Mouse (Mus musculus) heart, embryonic 10.5 days (tissue): ENCODE data around the gene Copz1. TPM values are rescaled to one million over a fixed set of nuclear protein-coding genes. Genes with fewer than 3 reads are reported as not detected.

ENCODE experiments used
- DNase-seq: peaks from one replicate; pipeline ENCODE4 v3.0.0-alpha.2; 2017; ENCODE audit warnings: low spot score
- H3K27ac ChIP-seq: fragments of 300-500 bp; sonication (generic); 2 replicates; pipeline ENCODE4 v1.5.1; 2016; ENCODE audit warnings: mild to moderate bottlenecking
- H3K27me3 ChIP-seq: fragments of 300-500 bp; sonication (generic); 2 replicates; pipeline ENCODE4 v1.6.1; 2016; ENCODE audit warnings: mild to moderate bottlenecking; ENCODE audit not compliant: poor library complexity, insufficient read depth, severe bottlenecking
- H3K36me3 ChIP-seq: fragments of 300-500 bp; sonication (generic); 2 replicates; pipeline ENCODE4 v1.6.1; 2016; ENCODE audit warnings: mild to moderate bottlenecking, moderate library complexity
- H3K4me1 ChIP-seq: fragments of 300-500 bp; sonication (generic); 2 replicates; pipeline ENCODE4 v1.6.1; 2016; ENCODE audit warnings: mild to moderate bottlenecking
- H3K4me3 ChIP-seq: fragments of 300-500 bp; sonication (generic); 2 replicates; pipeline ENCODE4 v1.5.1; 2016; ENCODE audit warnings: mild to moderate bottlenecking, moderate library complexity
- H3K9me3 ChIP-seq: fragments of 300-500 bp; sonication (generic); 2 replicates; pipeline ENCODE4 v1.6.1; 2016; ENCODE audit warnings: mild to moderate bottlenecking, moderate library complexity
- WGBS: fragments of 180-500 bp; shearing (Covaris S2); methylation state at CpG from one replicate; pipeline ENCODE4 v1.1.7; 2016; 5-methylcytosine and 5-hydroxymethylcytosine counted together
- polyA plus RNA-seq: library from polyadenylated mRNA; unstranded; fragments of >200 nt; fragmentation: Nextera tagmentation; extraction: Ambion mirVana; gene quantifications from 2 replicates; pipeline ENCODE4 v1.2.1, GENCODE M21; 2016

The Copz1 gene
- polyA plus RNA-seq, 1 experiment from 2014 or later, result 264 TPM

GRCm38 (mm10) chr15:103300560-103300959 lies 28.0 kb downstream of the Copz1 start:
- H3K4me3 ChIP-seq, result peak overlapping the region; percentile 40; the same call in 1 of the 2 replicates
- H3K27me3 ChIP-seq, result no peaks in the 10 kb centered on the region
- peaks cover 35% of the 10 kb centered on the region for H3K36me3 ChIP-seq
- H3K27ac ChIP-seq, result peak overlapping the region; percentile 93
- no peaks in the 10 kb centered on the region for H3K9me3 ChIP-seq
- peaks cover 69% of the 10 kb centered on the region for H3K4me1 ChIP-seq
- WGBS, result 14% methylated on average over 2 of the region's 2 CpGs
- DNase-seq, result no peak

- no peak overlapping the region for H3K4me3 ChIP-seq
- WGBS, result 32% methylated on average over 2 of the region's 2 CpGs
- H3K36me3 ChIP-seq, result peaks cover 33% of the 10 kb centered on the region
- DNase-seq, result no peak
- H3K27ac ChIP-seq, result peak overlapping the region; percentile 93
- peaks cover 69% of the 10 kb centered on the region for H3K4me1 ChIP-seq
- no peaks in the 10 kb centered on the region for H3K27me3 ChIP-seq
- no peaks in the 10 kb centered on the region for H3K9me3 ChIP-seq
These were observed 28.5 kb downstream of the Copz1 start for GRCm38 (mm10) chr15:103301046-103301445.

- Histone ChIP-seq H3K4me1 (peaks cover 64% of the 10 kb centered on the region), H3K27ac (peak overlapping the region; percentile 93), H3K9me3 (no peaks in the 10 kb centered on the region), H3K27me3 (no peaks in the 10 kb centered on the region), H3K36me3 (peaks cover 26% of the 10 kb centered on the region), H3K4me3 (0 out of 2 replicates have a peak overlapping the region, but pooled peaks have one; percentile 10)
- no peak for DNase-seq
- 27% methylated on average over 5 of the region's 5 CpGs for WGBS
These were observed 29.2 kb downstream of the Copz1 start for GRCm38 (mm10) chr15:103301547-103302340.

GRCm38 (mm10) chr15:103302341-103303021 lies 30.0 kb downstream of the Copz1 start:
- H3K27ac ChIP-seq, result peak overlapping the region; percentile 93
- 0 out of 2 replicates have a peak overlapping the region, but pooled peaks have one; percentile 10 for H3K4me3 ChIP-seq
- peaks cover 19% of the 10 kb centered on the region for H3K36me3 ChIP-seq
- H3K27me3 ChIP-seq, result no peaks in the 10 kb centered on the region
- H3K4me1 ChIP-seq, result peaks cover 70% of the 10 kb centered on the region
- DNase-seq, result no peak
- H3K9me3 ChIP-seq, result no peaks in the 10 kb centered on the region
- WGBS, result 40% methylated on average over 6 of the region's 6 CpGs

- Histone ChIP-seq H3K4me1 (peaks cover 80% of the 10 kb centered on the region), H3K27ac (peak overlapping the region; percentile 93), H3K36me3 (peaks cover 5% of the 10 kb centered on the region; the same call in 1 of the 2 replicates), H3K27me3 (peaks cover 10% of the 10 kb centered on the region), H3K9me3 (no peaks in the 10 kb centered on the region), H3K4me3 (peak overlapping the region; percentile 67)
- 7% methylated on average over 8 of the region's 8 CpGs for WGBS
- DNase-seq, result no peak
These were observed 31.6 kb downstream of the Copz1 start for GRCm38 (mm10) chr15:103303916-103304615.

GRCm38 (mm10) chr15:103304616-103304969 lies 32.1 kb downstream of the Copz1 start:
- Histone ChIP-seq H3K27me3 (peaks cover 15% of the 10 kb centered on the region), H3K4me1 (peaks cover 76% of the 10 kb centered on the region), H3K27ac (peak overlapping the region; percentile 93), H3K36me3 (no peaks in the 10 kb centered on the region), H3K4me3 (peak overlapping the region; percentile 67), H3K9me3 (no peaks in the 10 kb centered on the region)
- WGBS, result under 1% methylated on average over 9 of the region's 9 CpGs
- no peak for DNase-seq

- under 1% methylated on average over 71 of the region's 71 CpGs for WGBS
- H3K4me1 ChIP-seq, result peaks cover 70% of the 10 kb centered on the region
- H3K9me3 ChIP-seq, result no peaks in the 10 kb centered on the region
- peak; percentile 98 for DNase-seq
- peak overlapping the region; percentile 67 for H3K4me3 ChIP-seq
- H3K27ac ChIP-seq, result peak overlapping the region; percentile 93
- H3K36me3 ChIP-seq, result no peaks in the 10 kb centered on the region
- peaks cover 20% of the 10 kb centered on the region for H3K27me3 ChIP-seq
These were observed 32.7 kb downstream of the Copz1 start for GRCm38 (mm10) chr15:103305070-103305678.

GRCm38 (mm10) chr15:103305792-103306645 lies 33.5 kb downstream of the Copz1 start:
- H3K36me3 ChIP-seq, result no peaks in the 10 kb centered on the region
- no peaks in the 10 kb centered on the region for H3K9me3 ChIP-seq
- H3K27ac ChIP-seq, result peak overlapping the region; percentile 93
- 34% methylated on average over 8 of the region's 8 CpGs for WGBS
- no peak for DNase-seq
- H3K27me3 ChIP-seq, result peaks cover 20% of the 10 kb centered on the region
- peak overlapping the region; percentile 67 for H3K4me3 ChIP-seq
- peaks cover 62% of the 10 kb centered on the region for H3K4me1 ChIP-seq

GRCm38 (mm10) chr15:103307125-103307524 lies 34.6 kb downstream of the Copz1 start:
- H3K4me1 ChIP-seq, result peaks cover 51% of the 10 kb centered on the region
- H3K4me3 ChIP-seq, result peak overlapping the region; percentile 36
- 3% methylated on average over 7 of the region's 7 CpGs for WGBS
- no peaks in the 10 kb centered on the region for H3K9me3 ChIP-seq
- H3K36me3 ChIP-seq, result no peaks in the 10 kb centered on the region
- H3K27ac ChIP-seq, result peak overlapping the region; percentile 75
- peak; percentile 95 for DNase-seq
- H3K27me3 ChIP-seq, result peaks cover 20% of the 10 kb centered on the region

GRCm38 (mm10) chr15:103308056-103308875 lies 35.8 kb downstream of the Copz1 start:
- Histone ChIP-seq H3K9me3 (no peaks in the 10 kb centered on the region), H3K4me1 (peaks cover 42% of the 10 kb centered on the region), H3K27ac (peak overlapping the region; percentile 37; the same call in 1 of the 2 replicates), H3K4me3 (peak overlapping the region; percentile 45), H3K27me3 (peaks cover 20% of the 10 kb centered on the region), H3K36me3 (no peaks in the 10 kb centered on the region)
- 36% methylated on average over 28 of the region's 28 CpGs for WGBS
- no peak for DNase-seq

- WGBS, result 59% methylated on average over 26 of the region's 26 CpGs
- Histone ChIP-seq H3K27ac (peak overlapping the region; percentile 37; the same call in 1 of the 2 replicates), H3K4me3 (peak overlapping the region; percentile 45), H3K4me1 (peaks cover 42% of the 10 kb centered on the region), H3K9me3 (no peaks in the 10 kb centered on the region), H3K36me3 (no peaks in the 10 kb centered on the region), H3K27me3 (peaks cover 21% of the 10 kb centered on the region)
- no peak for DNase-seq
These were observed 36.5 kb downstream of the Copz1 start for GRCm38 (mm10) chr15:103308876-103309580.
